Mouse (Mus musculus): ENCODE results near the gene Ube2dnl2. TPM values are rescaled to one million over a fixed set of nuclear protein-coding genes. Genes with fewer than 3 reads are reported as not detected.

Ube2dnl2 gene
- polyA plus RNA-seq (2012; rRNA removed), result not detected in 2 replicates

DNA sequence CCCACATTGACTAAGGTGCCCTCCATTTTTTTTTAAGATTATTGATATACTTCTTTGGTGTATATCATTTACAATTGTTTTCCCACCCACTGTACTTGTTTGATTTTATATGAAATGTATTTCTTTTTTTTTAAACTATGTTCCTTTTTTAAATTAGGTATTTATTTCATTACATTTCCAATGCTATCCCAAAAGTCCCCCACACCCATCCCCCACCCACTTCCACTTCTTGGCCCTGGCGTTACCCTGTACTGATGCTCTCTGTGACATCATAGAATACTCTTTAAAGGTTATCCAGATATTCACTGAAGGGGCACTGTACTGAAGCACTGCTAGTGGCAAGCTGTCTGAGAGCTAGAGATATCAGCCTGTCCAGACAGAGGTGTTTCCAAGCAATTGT is at the start of gene Ube2dnl2:
Ube2dnl2 (plus strand) TSS at position 301 of the 400 bp plus-strand sequence.

DNA sequence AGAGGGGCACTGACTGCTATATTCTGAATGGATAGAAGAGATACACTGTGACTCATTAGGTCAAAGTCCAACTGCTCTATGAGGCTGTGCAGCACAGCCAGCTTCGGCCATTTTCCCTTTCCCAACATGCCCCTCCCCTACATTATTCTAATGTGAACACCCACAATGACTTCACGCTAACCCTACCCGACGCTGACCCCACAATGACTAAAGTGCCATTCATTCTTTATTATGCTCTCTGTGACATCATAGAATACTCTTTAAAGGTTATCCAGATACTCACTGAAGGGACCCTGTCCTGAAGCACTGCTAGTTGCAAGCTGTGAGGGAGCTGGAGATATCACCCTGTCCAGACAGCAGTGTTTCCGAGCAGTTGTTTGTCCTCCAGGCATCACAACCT is 2.7 kb upstream of the Ube2dnl2 start, which contains the start of gene Ube2dnl1:
Ube2dnl1 (plus strand) TSS at position 301 of the 400 bp plus-strand sequence.

Other genes with a start within 250 kb of the Ube2dnl2 start
- not detected in 2 replicates for gene Ube2dnl1, start 2.6 kb upstream of the Ube2dnl2 start, polyA plus RNA-seq (2012; rRNA removed)